Mouse (Mus musculus) thymus, adult 2 months (tissue): ENCODE data around the gene 2810408A11Rik.

Source experiments
- CTCF ChIP-seq: fragments of 200-500 bp; IDR thresholded peaks from 2 replicates; pipeline ENCODE4 v1.5.1; 2012; ENCODE audit warnings: mild to moderate bottlenecking, control low read depth, low read length, moderate library complexity, borderline replicate concordance; ENCODE audit not compliant: control insufficient read depth, poor library complexity, insufficient read depth; ENCODE audit errors: extremely low read depth
- POLR2A ChIP-seq: fragments of 200-500 bp; IDR thresholded peaks from 2 replicates; pipeline ENCODE4 v1.6.1; 2012; ENCODE audit warnings: mild to moderate bottlenecking, low read length, control low read depth, moderate library complexity; ENCODE audit not compliant: control insufficient read depth, poor library complexity, insufficient read depth; ENCODE audit errors: extremely low read depth

DNA sequence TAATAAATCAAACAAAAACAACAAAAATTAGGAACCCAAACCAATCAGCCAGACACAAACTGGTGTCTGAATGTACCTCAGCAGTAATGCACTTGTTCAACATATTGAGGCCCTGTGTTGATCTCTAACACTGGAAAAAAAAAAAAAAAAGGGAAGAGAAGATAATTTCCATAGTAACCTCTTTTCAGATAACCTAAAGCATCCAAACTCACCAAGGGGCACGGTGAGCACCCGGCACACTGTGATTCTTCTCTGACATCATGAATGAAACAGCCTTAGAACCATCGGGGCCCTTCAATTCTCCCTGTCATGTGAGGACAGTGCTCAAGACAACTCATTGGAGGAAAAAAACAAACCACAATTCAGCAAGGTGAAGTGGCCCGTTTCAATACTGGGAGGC lies 28.9 kb upstream of the 2810408A11Rik start:
- no peak for TF ChIP-seq CTCF
- TF ChIP-seq POLR2A: no peak
